8 mouse cellular contexts compared by ENCODE assay signal in genomic region chr15:87623966-87624609, GRCm38 (mm10).
DNase-seq lines count a peak whose midpoint lies in the region; ATAC-seq and TF ChIP-seq lines count a peak whose summit lies in the region.

No protein-coding gene starts in this region.

- no peaks in the 10 kb centered on the region for H3K4me1 ChIP-seq in liver, embryonic 15.5 days (replicated peaks)
- peaks cover 29% of the 10 kb centered on the region for H3K4me1 ChIP-seq in olfactory bulb, adult 2 months (ENCODE audit: control insufficient read depth, insufficient read depth, low read length)

- H3K79me3 ChIP-seq in C2C12 (ENCODE audit: low read depth): peaks cover 10% of the 10 kb centered on the region

- no peak overlapping the region for H3K9ac ChIP-seq in liver, embryonic 15.5 days

- WGBS in liver, embryonic 15.5 days (ENCODE audit: insufficient replicate concordance): 2% methylated on average over 81 of the region's 86 CpGs
- 2% methylated on average over 86 of the region's 86 CpGs for WGBS in olfactory bulb, adult 2 months

- H3K4me2 ChIP-seq in liver, embryonic 15.5 days: peak overlapping the region; percentile 62

- H3ac ChIP-seq in C2C12 (ENCODE audit: control insufficient read depth, insufficient read length, low read depth): peak overlapping the region; percentile 91

- H3K4me3 ChIP-seq in C2C12 (ENCODE audit: insufficient read depth, poor library complexity, severe bottlenecking): peak overlapping the region; percentile 42
- peak overlapping the region; percentile 42 for H3K4me3 ChIP-seq in liver, embryonic 15.5 days (replicated peaks)
- H3K4me3 ChIP-seq in olfactory bulb, adult 2 months (ENCODE audit: insufficient read depth, low read depth, low read length): peak overlapping the region; percentile 96

- TF ChIP-seq CTCF in C2C12 (IDR thresholded peaks at IDR 0.05; ENCODE audit: control insufficient read depth, insufficient read depth, insufficient read length): peak; percentile 100
- peak; percentile 89 for TF ChIP-seq CTCF in olfactory bulb, adult 2 months (IDR thresholded peaks at IDR 0.05; ENCODE audit: insufficient read depth, low read depth, low read length)

- H3K27me3 ChIP-seq in C2C12 (ENCODE audit: control insufficient read depth, insufficient read depth, insufficient read length): no peaks in the 10 kb centered on the region
- peaks cover 66% of the 10 kb centered on the region for H3K27me3 ChIP-seq in liver, embryonic 15.5 days

- DNase-seq in cerebellum, adult 9-10 months: peak; percentile 91
- DNase-seq in heart, postnatal 36 days: peak; percentile 72 to 79
- peak; percentile 85 to 91 for DNase-seq in layer of hippocampus, adult 18-20 months (ENCODE audit: low spot score in 2 of 2)
- peak; percentile 57 for DNase-seq in thymus, postnatal 4 days

- no peak overlapping the region for H3K27ac ChIP-seq in liver, embryonic 15.5 days (replicated peaks)
- peak overlapping the region; percentile 70 for H3K27ac ChIP-seq in olfactory bulb, adult 2 months (ENCODE audit: insufficient read depth, low read depth, low read length)

- ATAC-seq in frontal cortex, adult (ENCODE audit: low TSS enrichment): peak; percentile 73
- ATAC-seq in liver, embryonic 15.5 days (ENCODE audit: insufficient read depth): peak; percentile 57

- H3K79me2 ChIP-seq in C2C12 (ENCODE audit: control insufficient read depth, insufficient read depth): peaks cover 34% of the 10 kb centered on the region

- no peaks in the 10 kb centered on the region for H3K9me3 ChIP-seq in liver, embryonic 15.5 days (replicated peaks)

- TF ChIP-seq POLR2A in olfactory bulb, adult 2 months (IDR thresholded peaks at IDR 0.05; ENCODE audit: insufficient read depth, low read depth, low read length): no peak

- H3K36me3 ChIP-seq in C2C12 (ENCODE audit: control insufficient read depth, insufficient read depth): no peaks in the 10 kb centered on the region
- H3K36me3 ChIP-seq in liver, embryonic 15.5 days (replicated peaks): no peaks in the 10 kb centered on the region

- intact Hi-C loops in heart, postnatal 36 days (cut with DNase I): loop anchor here (5.0 to 10.0 kb wide), 2 partner anchors 338 to 1041 kb away; no protein-coding TSS in a partner anchor

TF ChIP-seq in C2C12, 6 proteins besides CTCF, POLR2A, EP300 and RAD21:
- peak; percentile 70 for TF ChIP-seq MAX (IDR thresholded peaks at IDR 0.05)
- peak; percentile 27 for TF ChIP-seq MYOD1 (IDR thresholded peaks at IDR 0.05; ENCODE audit: control insufficient read depth, insufficient read length, low read depth)
- TF ChIP-seq USF1 (IDR thresholded peaks at IDR 0.05; ENCODE audit: low read depth): no peak
- TF ChIP-seq FOSL1 (IDR thresholded peaks at IDR 0.05; ENCODE audit: insufficient read depth, low read length, poor library complexity, severe bottlenecking): no peak

Comparison
In these comparisons a context has a peak if more than half of its experiments do, and no peak if none do; other contexts are left out.
1. H3K4me3 ChIP-seq: peak in every context shown above with its lines; median percentile 96 in olfactory bulb, adult 2 months; 42 in C2C12; 42 in liver, embryonic 15.5 days.